Mouse (Mus musculus) embryonic fibroblast, embryonic 13.5 days (primary cell): ENCODE data around the gene Gmnn.

Source experiments
- CTCF ChIP-seq: IDR thresholded peaks from 2 replicates; pipeline ENCODE4 v1.5.1; 2011; ENCODE audit warnings: mild to moderate bottlenecking, control low read depth, low read length, moderate library complexity, borderline replicate concordance; ENCODE audit not compliant: insufficient read depth
- POLR2A ChIP-seq: IDR thresholded peaks from 2 replicates; pipeline ENCODE4 v1.6.1; 2011; ENCODE audit warnings: low read depth, mild to moderate bottlenecking, control low read depth, low read length, moderate library complexity

DNA sequence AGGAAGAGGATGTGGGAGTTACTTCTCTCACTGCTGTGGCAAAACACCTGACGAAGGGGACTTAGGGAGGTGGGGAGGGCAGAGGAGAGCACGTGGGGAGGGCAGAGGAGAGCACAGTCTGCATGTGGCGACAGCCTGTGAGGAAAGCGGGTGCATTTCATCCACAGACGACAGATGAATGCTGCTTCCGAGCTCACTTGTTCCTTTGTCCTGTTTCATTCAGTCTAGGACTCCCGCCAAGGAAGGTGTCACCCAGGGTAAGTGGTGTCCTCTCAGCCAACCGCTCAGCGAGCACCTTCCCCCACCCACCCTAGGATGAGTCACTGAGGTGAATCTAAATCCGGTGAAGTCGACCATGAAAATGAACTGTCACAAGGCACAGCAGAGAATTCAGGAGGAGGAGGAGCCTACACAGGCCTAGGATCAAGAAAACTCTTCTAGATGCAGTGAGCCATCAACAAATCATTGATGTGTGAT lies 24.3 kb upstream of the Gmnn start:
- no peak for TF ChIP-seq CTCF
- no peak for TF ChIP-seq POLR2A
